Mouse (Mus musculus): ENCODE data around the gene Itga9. TPM values are rescaled to one million over a fixed set of nuclear protein-coding genes. Genes with fewer than 3 reads are reported as not detected.

The Itga9 gene
- polyA plus RNA-seq, 1 experiment from 2014 or later: 6.3 TPM

- ATAC-seq (ENCODE audit: low FRiP score) (no peak), DNase-seq (ENCODE audit: low spot score) (no peak)
- H3K9ac ChIP-seq (ENCODE audit: low read depth, low read length): no peak overlapping the region
- no peak overlapping the region for H3K27ac ChIP-seq (ENCODE audit: low read depth, low read length)
- no peaks in the 10 kb centered on the region for H3K27me3 ChIP-seq (ENCODE audit: control insufficient read depth, insufficient read depth, low read length)
- 79% methylated on average over 8 of the region's 8 CpGs for WGBS
- H3K4me1 ChIP-seq (replicated peaks; ENCODE audit: control insufficient read depth, insufficient read depth, low read length): no peaks in the 10 kb centered on the region
- H3K36me3 ChIP-seq (ENCODE audit: control insufficient read depth, insufficient read depth, low read length): no peaks in the 10 kb centered on the region
- no peaks in the 10 kb centered on the region for H3K9me3 ChIP-seq (ENCODE audit: control insufficient read depth, low read length)
- H3K4me2 ChIP-seq (replicated peaks; ENCODE audit: low read depth, low read length): no peak overlapping the region
- no peak overlapping the region for H3K4me3 ChIP-seq (ENCODE audit: low read depth, low read length)
Measured at GRCm38 (mm10) chr9:118801910-118802287, 195.4 kb downstream of the Itga9 start.

- DNase-seq (ENCODE audit: low spot score) (no peak), ATAC-seq (ENCODE audit: low FRiP score) (no peak)
- H3K27me3 ChIP-seq (ENCODE audit: control insufficient read depth, insufficient read depth, low read length): no peaks in the 10 kb centered on the region
- H3K9ac ChIP-seq (ENCODE audit: low read depth, low read length): no peak overlapping the region
- H3K4me3 ChIP-seq (ENCODE audit: low read depth, low read length): no peak overlapping the region
- no peaks in the 10 kb centered on the region for H3K4me1 ChIP-seq (replicated peaks; ENCODE audit: control insufficient read depth, insufficient read depth, low read length)
- H3K9me3 ChIP-seq (ENCODE audit: control insufficient read depth, low read length): no peaks in the 10 kb centered on the region
- no peak overlapping the region for H3K4me2 ChIP-seq (replicated peaks; ENCODE audit: low read depth, low read length)
- WGBS: 96% methylated on average over 11 of the region's 11 CpGs
- no peak overlapping the region for H3K27ac ChIP-seq (ENCODE audit: low read depth, low read length)
- H3K36me3 ChIP-seq (ENCODE audit: control insufficient read depth, insufficient read depth, low read length): no peaks in the 10 kb centered on the region
Measured at GRCm38 (mm10) chr9:118802380-118802779, 195.9 kb downstream of the Itga9 start.

- Histone ChIP-seq H3K27ac (ENCODE audit: low read depth, low read length) (no peak overlapping the region), H3K36me3 (ENCODE audit: control insufficient read depth, insufficient read depth, low read length) (no peaks in the 10 kb centered on the region), H3K9ac (ENCODE audit: low read depth, low read length) (no peak overlapping the region), H3K4me2 (replicated peaks; ENCODE audit: low read depth, low read length) (no peak overlapping the region), H3K9me3 (ENCODE audit: control insufficient read depth, low read length) (no peaks in the 10 kb centered on the region), H3K4me3 (ENCODE audit: low read depth, low read length) (no peak overlapping the region), H3K27me3 (ENCODE audit: control insufficient read depth, insufficient read depth, low read length) (no peaks in the 10 kb centered on the region), H3K4me1 (replicated peaks; ENCODE audit: control insufficient read depth, insufficient read depth, low read length) (no peaks in the 10 kb centered on the region)
- DNase-seq (ENCODE audit: low spot score) (no peak), ATAC-seq (ENCODE audit: low FRiP score) (no peak)
- 92% methylated on average over 6 of the region's 6 CpGs for WGBS
Measured at GRCm38 (mm10) chr9:118805740-118806139, 199.2 kb downstream of the Itga9 start.

GRCm38 (mm10) chr9:118807669-118808068 is 201.2 kb downstream of the Itga9 start:
- DNase-seq (ENCODE audit: low spot score) (no peak), ATAC-seq (ENCODE audit: low FRiP score) (no peak)
- no peaks in the 10 kb centered on the region for H3K4me1 ChIP-seq (replicated peaks; ENCODE audit: control insufficient read depth, insufficient read depth, low read length)
- no peaks in the 10 kb centered on the region for H3K36me3 ChIP-seq (ENCODE audit: control insufficient read depth, insufficient read depth, low read length)
- no peaks in the 10 kb centered on the region for H3K9me3 ChIP-seq (ENCODE audit: control insufficient read depth, low read length)
- H3K27me3 ChIP-seq (ENCODE audit: control insufficient read depth, insufficient read depth, low read length): no peaks in the 10 kb centered on the region
- no peak overlapping the region for H3K4me2 ChIP-seq (replicated peaks; ENCODE audit: low read depth, low read length)
- 95% methylated on average over 3 of the region's 3 CpGs for WGBS
- H3K9ac ChIP-seq (ENCODE audit: low read depth, low read length): no peak overlapping the region
- no peak overlapping the region for H3K4me3 ChIP-seq (ENCODE audit: low read depth, low read length)
- no peak overlapping the region for H3K27ac ChIP-seq (ENCODE audit: low read depth, low read length)

GRCm38 (mm10) chr9:118812221-118812620 is 205.7 kb downstream of the Itga9 start:
- DNase-seq (ENCODE audit: low spot score): no peak
- no peak for ATAC-seq (ENCODE audit: low FRiP score)
- Histone ChIP-seq H3K4me3 (ENCODE audit: low read depth, low read length) (no peak overlapping the region), H3K27me3 (ENCODE audit: control insufficient read depth, insufficient read depth, low read length) (no peaks in the 10 kb centered on the region), H3K9me3 (ENCODE audit: control insufficient read depth, low read length) (no peaks in the 10 kb centered on the region), H3K4me2 (replicated peaks; ENCODE audit: low read depth, low read length) (no peak overlapping the region), H3K27ac (ENCODE audit: low read depth, low read length) (no peak overlapping the region), H3K36me3 (ENCODE audit: control insufficient read depth, insufficient read depth, low read length) (no peaks in the 10 kb centered on the region), H3K9ac (ENCODE audit: low read depth, low read length) (no peak overlapping the region), H3K4me1 (replicated peaks; ENCODE audit: control insufficient read depth, insufficient read depth, low read length) (no peaks in the 10 kb centered on the region)
- WGBS: 91% methylated on average over 7 of the region's 7 CpGs

GRCm38 (mm10) chr9:118813492-118813891 is 207.0 kb downstream of the Itga9 start:
- ATAC-seq (ENCODE audit: low FRiP score): no peak
- H3K27ac ChIP-seq (ENCODE audit: low read depth, low read length): no peak overlapping the region
- no peak overlapping the region for H3K4me3 ChIP-seq (ENCODE audit: low read depth, low read length)
- no peaks in the 10 kb centered on the region for H3K9me3 ChIP-seq (ENCODE audit: control insufficient read depth, low read length)
- no peaks in the 10 kb centered on the region for H3K36me3 ChIP-seq (ENCODE audit: control insufficient read depth, insufficient read depth, low read length)
- H3K4me1 ChIP-seq (replicated peaks; ENCODE audit: control insufficient read depth, insufficient read depth, low read length): no peaks in the 10 kb centered on the region
- no peak overlapping the region for H3K4me2 ChIP-seq (replicated peaks; ENCODE audit: low read depth, low read length)
- no peaks in the 10 kb centered on the region for H3K27me3 ChIP-seq (ENCODE audit: control insufficient read depth, insufficient read depth, low read length)
- DNase-seq (ENCODE audit: low spot score): no peak
- no peak overlapping the region for H3K9ac ChIP-seq (ENCODE audit: low read depth, low read length)
- WGBS: 79% methylated on average over 5 of the region's 5 CpGs

GRCm38 (mm10) chr9:118814056-118814455 is 207.6 kb downstream of the Itga9 start:
- Histone ChIP-seq H3K9me3 (ENCODE audit: control insufficient read depth, low read length) (no peaks in the 10 kb centered on the region), H3K4me2 (replicated peaks; ENCODE audit: low read depth, low read length) (no peak overlapping the region), H3K36me3 (ENCODE audit: control insufficient read depth, insufficient read depth, low read length) (no peaks in the 10 kb centered on the region), H3K27me3 (ENCODE audit: control insufficient read depth, insufficient read depth, low read length) (no peaks in the 10 kb centered on the region), H3K9ac (ENCODE audit: low read depth, low read length) (no peak overlapping the region), H3K27ac (ENCODE audit: low read depth, low read length) (no peak overlapping the region), H3K4me1 (replicated peaks; ENCODE audit: control insufficient read depth, insufficient read depth, low read length) (no peaks in the 10 kb centered on the region), H3K4me3 (ENCODE audit: low read depth, low read length) (no peak overlapping the region)
- ATAC-seq (ENCODE audit: low FRiP score): no peak
- WGBS: 84% methylated on average over 16 of the region's 16 CpGs
- no peak for DNase-seq (ENCODE audit: low spot score)

- Histone ChIP-seq H3K36me3 (ENCODE audit: control insufficient read depth, insufficient read depth, low read length) (no peaks in the 10 kb centered on the region), H3K27ac (ENCODE audit: low read depth, low read length) (no peak overlapping the region), H3K9ac (ENCODE audit: low read depth, low read length) (no peak overlapping the region), H3K27me3 (ENCODE audit: control insufficient read depth, insufficient read depth, low read length) (no peaks in the 10 kb centered on the region), H3K9me3 (ENCODE audit: control insufficient read depth, low read length) (no peaks in the 10 kb centered on the region), H3K4me2 (replicated peaks; ENCODE audit: low read depth, low read length) (no peak overlapping the region), H3K4me3 (ENCODE audit: low read depth, low read length) (no peak overlapping the region), H3K4me1 (replicated peaks; ENCODE audit: control insufficient read depth, insufficient read depth, low read length) (no peaks in the 10 kb centered on the region)
- ATAC-seq (ENCODE audit: low FRiP score) (no peak), DNase-seq (ENCODE audit: low spot score) (no peak)
- 78% methylated on average over 8 of the region's 8 CpGs for WGBS
Measured at GRCm38 (mm10) chr9:118814461-118814860, 208.0 kb downstream of the Itga9 start.

- H3K27ac ChIP-seq (ENCODE audit: low read depth, low read length): no peak overlapping the region
- H3K27me3 ChIP-seq (ENCODE audit: control insufficient read depth, insufficient read depth, low read length): no peaks in the 10 kb centered on the region
- no peaks in the 10 kb centered on the region for H3K4me1 ChIP-seq (replicated peaks; ENCODE audit: control insufficient read depth, insufficient read depth, low read length)
- no peak overlapping the region for H3K9ac ChIP-seq (ENCODE audit: low read depth, low read length)
- WGBS: 96% methylated on average over 8 of the region's 8 CpGs
- H3K4me3 ChIP-seq (ENCODE audit: low read depth, low read length): no peak overlapping the region
- no peaks in the 10 kb centered on the region for H3K9me3 ChIP-seq (ENCODE audit: control insufficient read depth, low read length)
- no peak for ATAC-seq (ENCODE audit: low FRiP score)
- DNase-seq (ENCODE audit: low spot score): no peak
- H3K36me3 ChIP-seq (ENCODE audit: control insufficient read depth, insufficient read depth, low read length): no peaks in the 10 kb centered on the region
- no peak overlapping the region for H3K4me2 ChIP-seq (replicated peaks; ENCODE audit: low read depth, low read length)
Measured at GRCm38 (mm10) chr9:118815543-118815942, 209.1 kb downstream of the Itga9 start.

Measured in hindbrain, embryonic 11.5 days (tissue).